Mouse (Mus musculus) CH12.LX (cell line): ENCODE measurements around the gene Cfap70. TPM values are rescaled to one million over a fixed set of nuclear protein-coding genes. Genes with fewer than 3 reads are reported as not detected.
A peak's percentile ranks its signal among the peaks of the same experiment; 100 is the strongest.

Experiments
- DNase-seq: peaks from one replicate; pipeline ENCODE4 v3.0.0-alpha.2; 2013; ENCODE audit errors: extremely low read depth
- H3K27ac ChIP-seq: 2 replicates; pipeline ENCODE4 v1.5.1; 2012; ENCODE audit warnings: low read depth, mild to moderate bottlenecking, control low read depth, moderate library complexity; ENCODE audit not compliant: insufficient read depth
- H3K27me3 ChIP-seq: replicated peaks from 2 replicates; pipeline ENCODE3; 2012; ENCODE audit warnings: inconsistent platforms
- H3K36me3 ChIP-seq, 2 experiments: replicated peaks in 1 of 2; 2 replicates each; pipeline versions ENCODE3 to v1.6.1; 2012; ENCODE audit warnings: inconsistent platforms in 1 of 2, low read length in 1 of 2, mild to moderate bottlenecking in 1 of 2, mixed read lengths in 1 of 2, moderate library complexity in 1 of 2; ENCODE audit not compliant: control insufficient read depth in 1 of 2, insufficient read depth in 1 of 2
- H3K4me1 ChIP-seq, 2 experiments: 2 replicates each; pipeline ENCODE4 v1.6.1; 2012; ENCODE audit warnings: inconsistent platforms in 1 of 2, moderate library complexity in 1 of 2; ENCODE audit not compliant: insufficient read depth in 2 of 2, control insufficient read depth in 1 of 2
- H3K4me2 ChIP-seq: 2 replicates; pipeline ENCODE4 v1.6.1; 2012; ENCODE audit warnings: low read depth, mild to moderate bottlenecking, control low read depth; ENCODE audit not compliant: poor library complexity, insufficient read depth, severe bottlenecking
- H3K4me3 ChIP-seq, 3 experiments: fragments of 150-350 bp in 1 of 3; sonication (generic) in 1 of 3; replicated peaks in 1 of 3; 2 replicates each; pipeline versions ENCODE3 to v1.5.1; 2011 to 2012; ENCODE audit warnings: low read depth in 2 of 3, low read length in 2 of 3, mild to moderate bottlenecking in 2 of 3, moderate library complexity in 2 of 3, control low read depth in 1 of 3, improper control_type of control experiment in 1 of 3, inconsistent platforms in 1 of 3, mixed read lengths in 1 of 3; ENCODE audit not compliant: poor library complexity in 1 of 3
- H3K79me2 ChIP-seq: replicated peaks from 2 replicates; pipeline ENCODE4 v1.6.1; 2012; ENCODE audit warnings: mild to moderate bottlenecking, moderate library complexity; ENCODE audit not compliant: control insufficient read depth, poor library complexity, insufficient read depth, severe bottlenecking; ENCODE audit errors: extremely low read depth
- H3K9ac ChIP-seq: 2 replicates; pipeline ENCODE4 v1.6.1; 2012; ENCODE audit warnings: low read depth, mild to moderate bottlenecking, control low read depth, moderate library complexity; ENCODE audit not compliant: insufficient read depth
- H3K9me3 ChIP-seq: replicated peaks from 2 replicates; pipeline ENCODE3; 2012; ENCODE audit warnings: low read length, inconsistent platforms, mixed read lengths
- BHLHE40 ChIP-seq: IDR thresholded peaks from 2 replicates; pipeline ENCODE4 v1.6.1; 2011; ENCODE audit warnings: mild to moderate bottlenecking, low read depth, low read length, improper control_type of control experiment
- CHD1 ChIP-seq: IDR thresholded peaks from 2 replicates; pipeline ENCODE4 v1.6.1; 2012; ENCODE audit warnings: low read depth, low read length, improper control_type of control experiment, inconsistent platforms
- CHD2 ChIP-seq: IDR thresholded peaks from 2 replicates; pipeline ENCODE4 v1.6.1; 2011; ENCODE audit warnings: low read length, improper control_type of control experiment
- CTCF ChIP-seq, 2 experiments: IDR thresholded peaks in 1 of 2; conservative IDR thresholded peaks in 1 of 2; 2 replicates each; pipeline ENCODE4 v1.5.1; 2011 to 2012; ENCODE audit warnings: low read depth in 2 of 2, low read length in 2 of 2, improper control_type of control experiment in 1 of 2, inconsistent platforms in 1 of 2, mild to moderate bottlenecking in 1 of 2, moderate library complexity in 1 of 2
- E2F4 ChIP-seq: IDR thresholded peaks from 2 replicates; pipeline ENCODE4 v1.6.1; 2011; ENCODE audit warnings: low read depth, low read length, improper control_type of control experiment; ENCODE audit not compliant: insufficient replicate concordance
- ELF1 ChIP-seq: IDR thresholded peaks from 2 replicates; pipeline ENCODE4 v1.6.1; 2014; ENCODE audit warnings: low read depth, mild to moderate bottlenecking, inconsistent platforms, low read length, improper control_type of control experiment
- EP300 ChIP-seq: IDR thresholded peaks from 2 replicates; pipeline ENCODE4 v1.6.1; 2011; ENCODE audit warnings: low read length, improper control_type of control experiment
- GABPA ChIP-seq: IDR thresholded peaks from 2 replicates; pipeline ENCODE4 v1.6.1; 2012; ENCODE audit warnings: low read depth, low read length, improper control_type of control experiment, inconsistent platforms; ENCODE audit not compliant: insufficient replicate concordance
- HCFC1 ChIP-seq: IDR thresholded peaks from 2 replicates; pipeline ENCODE4 v1.6.1; 2012; ENCODE audit warnings: low read depth, mild to moderate bottlenecking, inconsistent platforms, low read length, improper control_type of control experiment
- IRF4 ChIP-seq: IDR thresholded peaks from 2 replicates; pipeline ENCODE4 v1.6.1; 2014; ENCODE audit warnings: low read depth, mild to moderate bottlenecking, inconsistent platforms, low read length, improper control_type of control experiment
- JUND ChIP-seq: conservative IDR thresholded peaks from 2 replicates; pipeline ENCODE4 v1.6.1; 2011; ENCODE audit warnings: low read depth, low read length, improper control_type of control experiment
- KAT2A ChIP-seq: IDR thresholded peaks from 2 replicates; pipeline ENCODE4 v1.6.1; 2012; ENCODE audit warnings: low read length, improper control_type of control experiment, inconsistent platforms; ENCODE audit not compliant: insufficient replicate concordance
- MAX ChIP-seq: IDR thresholded peaks from 2 replicates; pipeline ENCODE4 v1.6.1; 2011; ENCODE audit warnings: low read length, improper control_type of control experiment
- MAZ ChIP-seq: IDR thresholded peaks from 2 replicates; pipeline ENCODE4 v1.6.1; 2012; ENCODE audit warnings: low read depth, mild to moderate bottlenecking, inconsistent platforms, low read length, improper control_type of control experiment, moderate library complexity
- MEF2A ChIP-seq: IDR thresholded peaks from 2 replicates; pipeline ENCODE4 v1.6.1; 2014; ENCODE audit warnings: low read depth, mild to moderate bottlenecking, inconsistent platforms, low read length, improper control_type of control experiment, borderline replicate concordance
- MYC ChIP-seq: IDR thresholded peaks from 2 replicates; pipeline ENCODE4 v1.6.1; 2011; ENCODE audit warnings: low read depth, mild to moderate bottlenecking, improper control_type of control experiment, low read length
- NELFE ChIP-seq: IDR thresholded peaks from 2 replicates; pipeline ENCODE4 v1.6.1; 2011; ENCODE audit warnings: low read depth, low read length, improper control_type of control experiment
- NRF1 ChIP-seq: IDR thresholded peaks from 2 replicates; pipeline ENCODE4 v1.6.1; 2014; ENCODE audit warnings: low read depth, mild to moderate bottlenecking, inconsistent platforms, low read length, improper control_type of control experiment, moderate library complexity
- POLR2A ChIP-seq: IDR thresholded peaks from 2 replicates; pipeline ENCODE4 v1.6.1; 2011; ENCODE audit warnings: low read depth, mild to moderate bottlenecking, improper control_type of control experiment, low read length
- POLR2AphosphoS2 ChIP-seq: IDR thresholded peaks from 2 replicates; pipeline ENCODE4 v1.6.1; 2011; ENCODE audit warnings: low read depth, low read length, improper control_type of control experiment
- RAD21 ChIP-seq: IDR thresholded peaks from 2 replicates; pipeline ENCODE4 v1.6.1; 2011; ENCODE audit warnings: low read depth, mild to moderate bottlenecking, low read length, improper control_type of control experiment, moderate library complexity
- RCOR1 ChIP-seq: conservative IDR thresholded peaks from 2 replicates; pipeline ENCODE4 v1.6.1; 2012; ENCODE audit warnings: low read depth, mild to moderate bottlenecking, inconsistent platforms, low read length, improper control_type of control experiment
- SIN3A ChIP-seq: IDR thresholded peaks from 2 replicates; pipeline ENCODE4 v1.6.1; 2012; ENCODE audit warnings: low read length, improper control_type of control experiment, inconsistent platforms
- SMC3 ChIP-seq: IDR thresholded peaks from 2 replicates; pipeline ENCODE4 v1.6.1; 2011; ENCODE audit warnings: low read depth, low read length, improper control_type of control experiment
- TBP ChIP-seq: conservative IDR thresholded peaks from 2 replicates; pipeline ENCODE4 v1.6.1; 2011; ENCODE audit warnings: low read depth, low read length, improper control_type of control experiment
- TCF12 ChIP-seq: IDR thresholded peaks from 2 replicates; pipeline ENCODE4 v1.6.1; 2014; ENCODE audit warnings: low read depth, mild to moderate bottlenecking, inconsistent platforms, low read length, improper control_type of control experiment
- UBTF ChIP-seq: IDR thresholded peaks from 2 replicates; pipeline ENCODE4 v1.6.1; 2012; ENCODE audit warnings: low read depth, mild to moderate bottlenecking, inconsistent platforms, low read length, improper control_type of control experiment, moderate library complexity
- USF1 ChIP-seq: IDR thresholded peaks from 2 replicates; pipeline ENCODE4 v1.6.1; 2014; ENCODE audit warnings: low read depth, mild to moderate bottlenecking, inconsistent platforms, low read length, improper control_type of control experiment
- USF2 ChIP-seq: conservative IDR thresholded peaks from 2 replicates; pipeline ENCODE4 v1.6.1; 2011; ENCODE audit warnings: low read depth, low read length, improper control_type of control experiment
- ZC3H11A ChIP-seq: IDR thresholded peaks from 2 replicates; pipeline ENCODE4 v1.6.1; 2012; ENCODE audit warnings: low read depth, mild to moderate bottlenecking, inconsistent platforms, low read length, improper control_type of control experiment
- ZKSCAN1 ChIP-seq: IDR thresholded peaks from 2 replicates; pipeline ENCODE4 v1.6.1; 2012; ENCODE audit warnings: low read depth, inconsistent platforms, low read length, improper control_type of control experiment, borderline replicate concordance
- ZMIZ1 ChIP-seq: IDR thresholded peaks from 2 replicates; pipeline ENCODE4 v1.6.1; 2012; ENCODE audit warnings: low read depth, mild to moderate bottlenecking, inconsistent platforms, low read length, improper control_type of control experiment
- dilution Hi-C: fragments of 300-500 bp; cut with MboI; formaldehyde crosslinking; loops from 2 replicates; pipeline ENCODE4 v1.14.3; 2020; ENCODE audit warnings: low sequenced_read_pairs; ENCODE audit not compliant: extremely low pct_unique_long_range_greater_than_20kb, extremely low pct_ligation_motif_present
- in situ Hi-C: fragments of 300-500 bp; cut with MboI; formaldehyde crosslinking; loops from 3 replicates; pipeline ENCODE4 v1.14.3; 2019; ENCODE audit warnings: low sequenced_read_pairs, low pct_ligation_motif_present, low pct_unique_long_range_greater_than_20kb, mixed read lengths
- polyA plus RNA-seq: library from polyadenylated mRNA; unstranded; fragments of >175 nt; gene quantifications from 2 replicates; pipeline ENCODE4 v1.2.1, GENCODE M21; 2012; ENCODE audit warnings: low read depth; ENCODE audit not compliant: insufficient read length
- total RNA-seq, 2 experiments: library from RNA; depleted of rRNA; stranded (reverse); fragments of 300-350 nt in 1 of 2; fragments of >200 nt in 1 of 2; gene quantifications; 2 replicates each; pipeline ENCODE4 v1.2.3; 2012 to 2014

The Cfap70 gene
- total and polyA plus RNA-seq, 3 experiments, result 0.04 to 0.36 TPM; not detected in 1

DNA sequence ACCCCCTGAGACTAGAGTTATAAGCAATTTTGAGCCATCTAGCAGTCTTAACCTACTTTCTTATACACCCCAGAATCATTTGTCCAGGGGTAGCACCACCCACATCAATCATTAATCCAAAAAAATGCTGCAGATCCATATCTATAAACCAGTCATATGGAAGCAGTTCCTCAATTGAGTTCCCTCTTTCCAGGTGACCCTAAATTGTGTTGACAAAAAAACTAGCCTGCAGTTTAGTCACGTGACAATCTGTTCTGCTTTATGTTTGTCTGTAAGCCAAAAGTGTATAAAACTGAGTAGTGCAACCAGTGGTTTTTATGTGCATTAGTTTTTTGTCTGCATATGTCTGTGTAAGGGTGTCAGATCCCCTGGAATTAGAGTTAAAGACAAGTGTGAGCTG lies 80.2 kb downstream of the Cfap70 start:
- no peak for TF ChIP-seq IRF4
- TF ChIP-seq USF1, result no peak
- no peak for TF ChIP-seq UBTF
- in situ Hi-C loops, result loop anchor here (10.0 kb wide), 1 partner anchor 47 kb away; no protein-coding TSS in a partner anchor
- no peak overlapping the region for H3K27ac ChIP-seq
- H3K4me3 ChIP-seq, result no peak overlapping the region
- no peaks in the 10 kb centered on the region for H3K79me2 ChIP-seq
- peaks cover 9 to 60% of the 10 kb centered on the region in 2 experiments for H3K36me3 ChIP-seq
- no peak overlapping the region for H3K9ac ChIP-seq
- H3K4me1 ChIP-seq, result peaks cover 3 to 12% of the 10 kb centered on the region in 2 experiments
- no peak overlapping the region for H3K4me2 ChIP-seq
- no peaks in the 10 kb centered on the region for H3K9me3 ChIP-seq
- no peak for DNase-seq
- no peaks in the 10 kb centered on the region for H3K27me3 ChIP-seq
- dilution Hi-C loops, result no loop called here

- peak; percentile 79 for DNase-seq
- Histone ChIP-seq H3K27ac (no peak overlapping the region), H3K9me3 (no peaks in the 10 kb centered on the region), H3K9ac (no peak overlapping the region), H3K4me3 (no peak overlapping the region), H3K4me1 (peaks cover 3 to 12% of the 10 kb centered on the region in 2 experiments), H3K27me3 (no peaks in the 10 kb centered on the region), H3K79me2 (no peaks in the 10 kb centered on the region), H3K4me2 (no peak overlapping the region), H3K36me3 (peaks cover 9 to 59% of the 10 kb centered on the region in 2 experiments)
- dilution Hi-C loops, result no loop called here
- no peak for TF ChIP-seq MEF2A
- TF ChIP-seq ELF1, result no peak
- peak; percentile 51; the same call in 1 of the 2 replicates for TF ChIP-seq IRF4
- TF ChIP-seq ZKSCAN1, result no peak
- TF ChIP-seq UBTF, result no peak
- TF ChIP-seq NELFE, result no peak
- TF ChIP-seq ZMIZ1, result no peak
- TF ChIP-seq MAX, result no peak
- TF ChIP-seq CHD2, result no peak
- no peak for TF ChIP-seq POLR2AphosphoS2
- TF ChIP-seq CHD1, result no peak
- TF ChIP-seq BHLHE40, result peak; percentile 61
- no peak for TF ChIP-seq TBP
- no peak for TF ChIP-seq MYC
- no peak for TF ChIP-seq USF1
- TF ChIP-seq POLR2A, result no peak
- TF ChIP-seq ZC3H11A, result no peak
- no peak for TF ChIP-seq GABPA
- TF ChIP-seq SIN3A, result no peak
- TF ChIP-seq RCOR1, result no peak
- no peak for TF ChIP-seq MAZ
- no peak for TF ChIP-seq RAD21
- TF ChIP-seq HCFC1, result no peak
- TF ChIP-seq EP300, result peak; percentile 52
- TF ChIP-seq TCF12, result no peak
- no peak for TF ChIP-seq USF2
- TF ChIP-seq JUND, result no peak
- no peak for TF ChIP-seq E2F4
- TF ChIP-seq CTCF (conservative IDR thresholded peaks at IDR 0.05 in 1 of 2, IDR thresholded peaks at IDR 0.05 in 1 of 2; ENCODE audit: low read depth in 2 of 2, low read length in 2 of 2), result no peak
- peak; percentile 77 for TF ChIP-seq NRF1
- no peak for TF ChIP-seq SMC3
- no peak for TF ChIP-seq KAT2A
- in situ Hi-C loops, result loop anchor here (10.0 kb wide), 1 partner anchor 46 kb away; no protein-coding TSS in a partner anchor
These were observed 81.2 kb downstream of the Cfap70 start for GRCm38 (mm10) chr14:20370798-20371197.
